Mouse (Mus musculus): ENCODE results near the gene Dedd. TPM values are rescaled to one million over a fixed set of nuclear protein-coding genes. Genes with fewer than 3 reads are reported as not detected.
"Not testable (repeated sequence)": the region's sequence is repeated elsewhere in the genome, so short reads cannot be mapped to it uniquely, and the experiment has no call there.

Gene Dedd
- total RNA-seq, 2 experiments from 2014 or later, result 32.4 to 32.7 TPM

- not testable (repeated sequence) for DNase-seq (ENCODE audit: low spot score in 2 of 2)
Measured at GRCm38 (mm10) chr1:171306157-171306556, 22.8 kb upstream of the Dedd start.

DNA sequence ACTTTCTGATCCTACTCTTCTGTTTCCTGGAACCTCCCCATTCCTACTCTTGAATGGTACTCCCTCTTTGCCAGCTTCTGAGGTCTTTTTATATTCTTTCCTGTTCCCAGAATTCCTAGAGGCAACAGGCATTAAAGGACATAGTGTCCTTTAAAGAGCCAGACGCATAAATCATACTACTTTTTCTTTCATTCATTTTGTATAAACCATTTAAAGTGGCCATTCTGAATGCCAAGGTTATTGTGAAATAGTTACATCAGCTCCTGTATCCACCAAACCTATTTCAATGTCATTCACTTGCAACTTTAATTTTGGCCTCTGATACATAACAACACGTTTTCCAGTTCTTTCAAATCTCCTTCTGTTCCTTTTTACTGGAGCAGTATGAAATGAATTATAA, 19.6 kb upstream of the Dedd start:
- no peak for DNase-seq (ENCODE audit: low spot score in 2 of 2)

DNA sequence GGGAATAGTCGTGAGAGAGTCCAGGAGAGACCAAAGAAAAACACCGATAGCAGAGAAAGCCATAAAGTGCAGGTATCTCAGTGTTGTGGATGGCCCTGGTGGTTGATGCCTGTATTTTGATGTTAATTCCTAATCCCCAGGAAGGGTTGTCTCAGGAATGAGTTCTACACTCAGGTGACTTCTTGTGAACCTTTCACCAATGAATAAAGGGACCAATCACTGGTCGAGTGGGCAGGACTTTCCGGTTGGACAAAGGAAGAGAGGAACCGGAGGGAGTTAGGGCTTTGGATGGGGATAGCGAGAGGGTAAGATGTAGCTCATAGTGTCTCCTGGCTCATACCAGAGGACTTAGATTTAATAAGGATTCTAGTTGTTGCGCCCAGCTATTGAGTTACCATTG, 9.2 kb upstream of the Dedd start:
- DNase-seq (ENCODE audit: low spot score in 2 of 2), result no peak

GRCm38 (mm10) chr1:171320151-171320550, 8.8 kb upstream of the Dedd start:
- DNase-seq (ENCODE audit: low spot score in 2 of 2), result no peak

DNA sequence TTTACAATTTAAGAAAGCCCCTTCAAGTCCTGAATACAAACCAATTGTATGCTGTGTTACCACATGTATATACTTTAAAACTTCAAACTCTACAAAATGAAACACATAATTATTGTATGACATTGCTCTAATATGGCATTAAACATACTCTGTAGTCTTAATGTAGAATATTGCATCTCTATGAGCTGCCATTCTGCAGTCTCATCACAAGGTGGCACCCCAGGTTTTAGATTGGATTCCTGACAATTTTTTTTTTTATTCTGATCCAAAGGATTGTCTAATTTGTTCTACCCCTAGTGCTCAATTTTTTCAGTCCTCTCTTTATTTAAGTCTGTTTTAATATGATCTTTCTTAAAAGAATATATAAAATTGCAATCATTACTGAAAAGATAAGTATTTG, 7.5 kb upstream of the Dedd start:
- DNase-seq (ENCODE audit: low spot score in 2 of 2), result no peak

DNA sequence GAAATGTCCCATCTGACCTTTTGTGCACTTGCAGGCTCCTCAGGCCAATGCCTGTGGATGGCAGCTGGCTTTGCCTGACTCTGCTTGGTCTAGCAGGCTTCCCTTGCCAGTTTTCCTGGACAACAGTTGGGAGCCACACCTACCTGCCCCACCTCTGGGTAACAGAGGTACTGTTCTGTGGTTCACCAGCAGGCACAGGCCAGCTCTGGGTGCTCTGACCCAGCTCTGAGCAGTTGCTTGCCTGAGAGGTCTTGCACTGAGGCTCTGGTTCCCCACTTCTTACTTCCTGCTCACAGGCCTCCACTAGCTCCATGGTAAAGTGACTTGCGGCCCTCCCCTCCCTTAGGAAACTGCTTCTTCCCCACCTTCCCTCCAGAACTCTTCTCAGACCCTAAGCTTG, 6.9 kb upstream of the Dedd start:
- no peak for DNase-seq (ENCODE audit: low spot score in 2 of 2)

DNA sequence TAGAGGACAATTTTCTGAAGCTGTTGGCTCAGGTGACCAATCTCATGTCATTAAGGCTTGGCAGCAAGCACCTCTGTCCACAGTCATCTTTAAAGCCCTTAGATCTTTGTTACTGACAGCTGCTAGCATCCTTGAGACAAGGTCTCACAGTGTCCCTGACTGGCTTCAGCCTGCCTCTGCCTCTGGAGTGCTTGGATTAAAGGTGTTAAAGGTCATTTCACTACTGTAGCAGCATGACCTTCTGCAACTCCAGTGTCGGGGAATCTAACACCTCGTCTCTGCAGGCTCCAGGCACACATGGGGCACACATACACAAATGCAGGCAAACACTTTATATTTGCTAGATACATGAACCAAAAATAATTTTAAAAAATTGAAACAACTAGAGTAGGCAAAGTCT, 3.4 kb upstream of the Dedd start:
- no peak for DNase-seq (ENCODE audit: low spot score in 2 of 2)

DNA sequence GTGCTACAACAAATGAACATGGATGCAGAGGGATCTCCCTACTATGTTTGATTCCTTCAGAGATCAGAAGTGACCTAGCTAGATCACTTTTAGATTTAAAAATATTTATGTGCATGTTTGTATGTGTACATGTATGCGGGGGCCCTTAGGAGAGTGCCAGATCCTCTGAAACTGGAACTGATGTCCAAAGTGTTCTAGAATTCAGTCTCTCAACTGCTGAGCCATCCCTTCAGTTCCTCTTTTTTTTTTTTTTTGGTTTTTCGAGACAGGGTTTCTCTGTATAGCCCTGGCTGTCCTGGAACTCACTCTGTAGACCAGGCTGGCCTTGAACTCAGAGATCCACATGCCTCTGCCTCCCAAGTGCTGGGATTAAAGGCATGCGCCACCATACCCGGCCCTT, 2.4 kb upstream of the Dedd start:
- DNase-seq (ENCODE audit: low spot score in 2 of 2), result not testable (repeated sequence)

- no peak for DNase-seq (ENCODE audit: low spot score in 2 of 2)
Measured at GRCm38 (mm10) chr1:171328244-171328643, 701 bp upstream of the Dedd start.

GRCm38 (mm10) chr1:171329433-171330215, 679 bp downstream of the Dedd start:
- peak in 1 of 2 experiments; percentile 31 for DNase-seq (ENCODE audit: low spot score in 2 of 2)

GRCm38 (mm10) chr1:171330216-171330560, 1.2 kb downstream of the Dedd start:
- DNase-seq (ENCODE audit: low spot score in 2 of 2), result no peak

DNA sequence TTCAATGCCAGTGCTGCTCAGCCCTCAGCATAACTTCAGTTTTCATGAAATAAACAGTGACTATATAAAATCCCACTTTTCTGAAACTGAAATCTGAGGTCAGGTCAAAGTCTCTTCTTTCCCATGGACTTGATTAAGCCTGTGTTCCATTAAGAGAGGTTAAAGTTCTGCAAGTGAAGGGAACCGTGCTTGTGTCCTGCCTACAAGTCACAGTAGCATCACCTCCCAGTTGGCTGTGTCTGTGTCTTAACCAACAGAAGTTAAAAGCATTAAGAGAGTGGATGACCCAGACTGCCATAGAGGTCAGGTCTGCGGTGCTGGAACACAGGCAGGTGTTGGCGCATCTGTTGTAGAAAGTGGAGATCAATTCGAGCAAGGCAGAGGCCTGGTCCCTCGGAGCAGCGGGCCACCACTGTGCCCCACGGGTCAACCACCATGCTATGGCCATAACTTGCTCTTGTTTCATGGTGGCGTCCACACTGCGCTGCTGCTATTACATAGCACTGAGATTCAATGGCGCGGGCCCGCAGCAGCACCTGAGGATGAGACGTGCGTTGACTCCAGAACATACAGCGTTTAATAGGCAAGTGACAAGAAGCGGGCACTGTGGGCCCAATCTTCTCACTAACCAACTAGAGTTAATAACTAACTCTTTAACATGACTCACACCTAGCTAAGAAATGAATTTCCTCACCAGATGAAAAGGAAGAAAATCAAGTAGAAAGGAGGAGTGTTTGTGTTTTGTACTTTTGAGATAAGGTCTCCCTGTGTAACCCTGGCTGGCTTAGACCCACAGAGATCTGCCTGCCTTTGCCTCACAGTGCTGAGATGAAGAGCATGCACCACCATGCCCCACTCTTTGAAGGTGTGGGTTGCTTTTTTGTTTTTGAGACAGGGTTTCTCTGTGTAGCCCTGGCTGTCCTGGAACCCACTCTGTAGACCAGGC, 13.6 kb downstream of the Dedd start:
- no peak for DNase-seq (ENCODE audit: low spot score in 2 of 2)

DNA sequence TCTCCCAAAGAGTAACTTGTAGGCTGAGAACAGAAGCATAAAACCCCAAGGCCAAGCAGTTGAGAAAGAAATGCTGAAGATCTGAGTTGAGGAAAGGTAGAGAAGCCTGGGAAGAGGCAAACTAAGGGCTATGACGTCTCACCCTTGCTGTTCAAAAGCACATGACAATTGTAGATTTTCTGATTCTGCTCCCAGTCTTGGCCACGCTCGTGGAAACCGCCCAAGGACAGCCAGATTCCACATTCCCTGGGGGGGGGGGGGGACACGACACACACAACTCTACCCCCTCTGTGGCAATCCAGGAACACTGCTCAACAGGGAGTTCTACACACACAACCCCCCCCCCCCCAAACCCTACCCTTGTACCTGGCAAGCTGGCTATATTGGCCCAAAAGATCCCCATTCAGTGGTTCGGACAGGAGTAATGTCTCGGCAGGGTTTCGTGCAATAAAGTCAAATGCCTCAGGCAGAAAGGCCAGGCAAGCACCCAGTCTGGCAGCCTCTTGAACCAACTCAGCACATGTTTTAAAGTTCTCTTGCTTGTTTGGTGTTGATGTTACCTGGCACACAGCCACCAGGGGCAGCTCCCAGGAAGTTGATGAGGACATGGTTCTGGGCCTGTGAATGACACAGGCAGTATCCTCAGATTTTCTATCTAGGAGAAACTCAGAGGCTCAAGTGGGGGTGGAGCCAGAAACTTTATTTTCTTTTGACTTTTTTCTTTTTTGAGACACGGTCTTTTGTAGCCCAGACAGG, 15.2 kb downstream of the Dedd start:
- DNase-seq (ENCODE audit: low spot score in 2 of 2), result no peak

DNA sequence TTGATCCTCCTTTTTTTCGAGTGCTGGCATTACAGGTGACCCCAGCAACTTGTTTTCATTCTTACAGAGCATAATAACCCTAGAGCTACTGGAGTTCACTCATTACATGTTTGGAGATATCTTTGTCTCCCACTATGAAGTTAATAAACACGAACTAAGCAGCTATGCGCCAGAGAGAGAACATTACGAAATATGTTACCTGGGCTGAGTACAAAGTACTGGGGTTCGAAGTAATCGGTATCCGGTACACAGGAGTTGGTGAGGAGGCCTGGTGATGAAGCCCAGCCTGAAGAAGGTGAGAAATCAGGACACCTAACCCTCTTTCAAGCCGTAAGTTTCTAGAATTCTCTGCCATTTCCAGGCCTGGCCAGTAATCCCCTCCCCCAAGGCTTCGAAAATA, 15.8 kb downstream of the Dedd start:
- no peak for DNase-seq (ENCODE audit: low spot score in 2 of 2)

DNA sequence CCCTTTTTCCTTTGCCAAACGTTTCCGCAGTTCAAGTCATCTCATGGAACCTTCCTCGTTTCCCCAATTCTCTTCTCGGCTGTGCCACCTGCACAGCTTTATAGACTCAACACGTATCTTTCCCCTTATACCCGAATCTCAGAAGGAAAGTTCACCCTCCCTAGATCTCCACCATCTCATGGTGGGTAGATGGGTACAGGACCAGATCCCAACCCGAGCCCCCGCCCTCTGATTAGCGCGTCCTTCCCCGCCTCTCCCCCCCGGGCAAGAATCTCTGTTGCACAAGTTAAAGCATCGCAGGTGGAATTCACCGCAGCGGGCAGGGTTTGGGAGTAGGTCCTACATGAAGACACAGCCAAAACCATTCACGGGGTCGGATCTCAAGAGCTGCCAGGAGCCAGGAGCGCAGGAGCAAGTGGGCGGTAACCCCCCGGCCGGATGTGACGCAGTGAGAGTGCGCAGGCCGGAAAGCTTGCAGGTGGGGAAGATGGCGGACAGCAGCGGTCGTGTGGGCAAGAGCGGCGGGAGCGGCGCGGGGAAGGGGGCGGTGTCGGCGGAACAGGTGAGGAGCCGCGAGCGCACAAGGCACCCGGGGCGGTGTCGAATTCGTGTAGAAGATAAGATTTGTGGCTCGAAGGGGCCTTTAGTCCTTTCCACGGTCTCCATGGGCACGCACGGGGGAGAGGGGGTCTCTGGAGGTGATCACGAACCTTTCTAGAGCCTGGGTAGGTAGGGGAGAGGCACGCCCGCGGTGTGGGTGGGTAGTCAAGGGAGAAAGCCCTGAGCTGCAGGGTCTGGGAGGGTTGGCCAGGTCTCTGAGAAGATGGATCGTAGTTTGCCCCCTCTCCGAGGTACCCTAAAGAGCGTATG, 16.5 kb downstream of the Dedd start, which contains the start of the genes Nit1 and Pfdn2:
Gene Nit1, minus strand, starts transcription at position 422 of the 870 bp plus-strand sequence.
Gene Pfdn2, plus strand, starts transcription at position 446 of the 870 bp plus-strand sequence.
- DNase-seq (ENCODE audit: low spot score in 2 of 2), result peak; percentile 82 to 93

DNA sequence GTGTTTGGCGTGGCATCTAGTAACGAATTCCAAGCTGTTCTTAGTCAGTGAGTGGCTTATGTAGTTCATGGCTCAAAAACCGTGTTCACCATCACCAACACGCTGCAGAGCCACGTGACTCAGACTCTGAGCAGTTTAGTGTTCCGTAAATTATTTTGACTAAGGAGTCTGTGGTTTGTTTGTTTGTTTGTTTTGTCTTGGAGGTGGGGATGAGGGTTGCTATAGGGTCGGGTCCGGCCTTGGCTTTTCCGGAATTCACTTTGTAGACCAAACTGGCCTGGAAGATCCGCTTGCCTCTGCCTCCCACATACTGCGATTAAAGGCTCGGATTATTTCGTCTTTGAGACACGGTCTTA, 17.1 kb downstream of the Dedd start:
- no peak for DNase-seq (ENCODE audit: low spot score in 2 of 2)

DNA sequence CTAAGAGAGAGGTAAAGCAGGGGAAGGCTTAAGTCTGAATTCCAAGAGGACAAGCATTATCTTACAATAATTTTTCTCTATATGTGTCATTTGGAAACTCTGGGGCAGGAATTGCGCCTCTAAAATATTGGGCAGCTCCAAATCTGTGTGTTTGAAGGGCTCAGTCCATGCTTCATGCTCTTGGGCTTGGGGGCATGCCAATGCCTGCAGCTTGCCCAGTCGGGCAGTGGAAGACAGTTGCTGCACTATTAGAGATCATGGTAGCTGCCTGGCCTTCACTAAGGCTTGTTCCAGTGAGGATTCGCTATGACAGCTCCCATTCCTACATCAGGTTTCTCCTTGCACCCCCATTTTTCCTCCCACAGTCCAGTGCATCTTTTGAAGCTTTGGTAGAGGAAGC, 19.7 kb downstream of the Dedd start:
- no peak for DNase-seq (ENCODE audit: low spot score in 2 of 2)

DNA sequence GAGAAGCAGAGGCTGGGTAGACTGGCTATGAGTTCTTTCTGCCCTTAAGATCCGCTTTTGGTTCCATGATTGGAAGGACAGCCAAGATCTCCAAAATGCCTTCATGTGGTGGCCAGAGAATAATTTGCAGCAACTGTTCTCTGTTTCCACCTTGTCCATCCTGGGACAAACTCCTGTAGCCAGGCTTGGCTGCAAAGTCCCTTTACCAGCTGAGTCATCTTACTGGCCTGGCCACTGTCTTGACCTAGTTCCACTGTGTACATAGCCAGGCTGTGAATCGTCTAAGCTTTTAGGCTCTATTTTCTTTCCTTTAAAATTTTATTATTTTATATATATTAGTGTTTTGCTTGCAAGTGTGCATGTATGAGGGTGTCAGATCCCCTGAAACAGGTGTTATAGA, 20.3 kb downstream of the Dedd start:
- no peak for DNase-seq (ENCODE audit: low spot score in 2 of 2)

GRCm38 (mm10) chr1:171355812-171356340, 26.9 kb downstream of the Dedd start:
- DNase-seq (ENCODE audit: low spot score in 2 of 2), result no peak

GRCm38 (mm10) chr1:171356814-171357213, 27.9 kb downstream of the Dedd start:
- no peak for DNase-seq (ENCODE audit: low spot score in 2 of 2)

Measured in layer of hippocampus, postnatal 14 days (tissue).